Mouse (Mus musculus): Measurements from ENCODE around the gene Cbr1. TPM values are rescaled to one million over a fixed set of nuclear protein-coding genes. Genes with fewer than 3 reads are reported as not detected.

Gene Cbr1
- total and polyA plus RNA-seq, 3 experiments = 1.1 to 8.9 (median 1.7) TPM

DNA sequence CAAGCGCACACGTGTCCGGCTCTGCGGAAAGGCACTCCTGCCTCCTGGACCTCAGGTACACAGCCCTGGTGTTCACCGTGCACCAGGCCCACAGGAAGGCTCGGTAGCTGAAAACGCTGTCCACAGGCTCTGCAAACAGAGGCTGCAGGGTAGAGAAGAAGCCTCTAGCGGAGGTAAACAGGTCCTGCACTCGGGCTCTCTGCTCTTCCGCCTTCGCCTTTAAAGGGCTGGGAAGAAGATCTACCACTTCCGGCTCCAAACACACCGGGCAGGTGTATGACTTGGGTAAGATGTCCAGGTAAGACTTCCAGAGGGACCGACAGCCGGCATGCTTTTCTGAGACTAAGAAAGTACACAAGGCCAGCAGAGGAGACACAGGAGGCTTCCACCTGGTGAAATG lies 14.7 kb upstream of the Cbr1 start:
- no peak overlapping the region for H3K4me2 ChIP-seq (ENCODE audit: insufficient read depth, low read depth, poor library complexity, severe bottlenecking)
- no peaks in the 10 kb centered on the region for H3K9me3 ChIP-seq (replicated peaks; ENCODE audit: low read length)
- TF ChIP-seq MYC (IDR thresholded peaks at IDR 0.05; ENCODE audit: low read depth, low read length) = no peak
- TF ChIP-seq ETS1 (conservative IDR thresholded peaks at IDR 0.05; ENCODE audit: low read depth, low read length) = no peak
- no peak for TF ChIP-seq NRF1 (IDR thresholded peaks at IDR 0.05; ENCODE audit: low read depth, low read length)
- TF ChIP-seq KAT2A (IDR thresholded peaks at IDR 0.05; ENCODE audit: insufficient replicate concordance, low read length) = no peak
- no peaks in the 10 kb centered on the region for H3K27me3 ChIP-seq (replicated peaks)
- dilution Hi-C loops (cut with MboI; ENCODE audit: extremely low pct_ligation_motif_present, extremely low pct_unique_long_range_greater_than_20kb, low sequenced_read_pairs) = no loop called here
- peaks cover 0 to 20% of the 10 kb centered on the region in 2 experiments; a peak in 2 of 4 replicates for H3K4me1 ChIP-seq (ENCODE audit: control insufficient read depth in 1 of 2, insufficient read depth in 2 of 2)
- H3K79me2 ChIP-seq (replicated peaks; ENCODE audit: control insufficient read depth, extremely low read depth, insufficient read depth, poor library complexity, severe bottlenecking) = no peaks in the 10 kb centered on the region
- no peak for DNase-seq (ENCODE audit: extremely low read depth)
- H3K9ac ChIP-seq (ENCODE audit: insufficient read depth, low read depth) = no peak overlapping the region
- in situ Hi-C loops (cut with MboI; ENCODE audit: low pct_ligation_motif_present, low pct_unique_long_range_greater_than_20kb, low sequenced_read_pairs) = no loop called here
- no peak overlapping the region for H3K27ac ChIP-seq (ENCODE audit: insufficient read depth, low read depth)
- peaks cover 30 to 79% of the 10 kb centered on the region in 2 experiments for H3K36me3 ChIP-seq (replicated peaks in 1 of 2; ENCODE audit: control insufficient read depth in 1 of 2, insufficient read depth in 1 of 2, low read length in 1 of 2)
- no peak overlapping the region for H3K4me3 ChIP-seq (replicated peaks in 1 of 3; ENCODE audit: low read depth in 2 of 3, low read length in 2 of 3, poor library complexity in 1 of 3)

DNA sequence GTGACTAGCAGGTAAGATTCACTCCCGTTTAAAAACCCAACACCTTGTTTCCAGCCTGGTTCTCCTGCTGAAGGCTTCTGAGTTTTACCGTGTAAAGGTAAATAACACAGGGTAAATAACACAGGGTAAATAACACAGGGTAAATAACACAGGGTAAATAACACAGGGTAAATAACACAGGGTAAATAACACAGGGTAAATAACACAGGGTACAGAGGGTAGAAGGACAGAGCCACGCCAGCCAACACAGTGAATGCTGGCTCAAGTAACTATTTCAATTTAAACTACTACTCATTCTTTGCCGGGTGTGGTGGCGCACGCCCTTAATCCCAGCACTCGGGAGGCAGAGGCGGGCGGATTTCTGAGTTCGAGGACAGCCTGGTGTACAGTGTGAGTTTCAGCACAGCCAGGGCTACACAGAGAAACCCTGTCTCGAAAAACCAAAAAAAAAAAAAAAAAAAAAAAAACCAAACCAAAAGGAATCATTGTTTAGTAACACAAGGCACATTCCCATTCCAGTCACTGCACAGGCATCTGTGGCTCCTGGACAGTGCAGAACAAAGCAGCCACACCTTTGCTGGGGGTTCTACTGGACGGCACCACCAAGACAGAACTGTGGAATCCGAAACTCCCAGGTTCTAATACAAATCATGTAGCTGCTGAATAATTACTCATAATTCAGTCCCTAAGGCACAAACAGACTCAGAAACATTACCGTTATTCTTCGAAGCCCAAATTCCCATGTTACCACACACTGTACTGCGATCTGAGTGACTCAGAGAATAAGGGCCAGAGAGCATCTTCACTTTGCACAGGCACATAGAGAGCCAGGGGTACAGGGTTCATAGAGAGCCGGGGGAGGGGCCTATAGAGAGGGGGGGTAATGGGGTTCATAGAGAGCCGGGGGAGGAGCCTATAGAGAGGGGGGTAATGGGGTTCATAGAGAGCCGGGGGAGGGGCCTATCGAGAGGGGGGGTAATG lies 13.9 kb upstream of the Cbr1 start:
- TF ChIP-seq TCF12 (IDR thresholded peaks at IDR 0.05; ENCODE audit: low read depth, low read length) (no peak), ZNF384 (IDR thresholded peaks at IDR 0.05; ENCODE audit: low read depth, low read length) (no peak), NELFE (IDR thresholded peaks at IDR 0.05; ENCODE audit: low read depth, low read length) (no peak), MAFK (IDR thresholded peaks at IDR 0.05; ENCODE audit: insufficient replicate concordance, low read length) (no peak), ZMIZ1 (IDR thresholded peaks at IDR 0.05; ENCODE audit: low read depth, low read length) (no peak), TBP (conservative IDR thresholded peaks at IDR 0.05; ENCODE audit: low read depth, low read length) (no peak), POLR2AphosphoS2 (IDR thresholded peaks at IDR 0.05; ENCODE audit: low read depth, low read length) (no peak), MXI1 (IDR thresholded peaks at IDR 0.05; ENCODE audit: low read depth, low read length) (no peak)
- Histone ChIP-seq H3K27ac (ENCODE audit: insufficient read depth, low read depth) (no peak overlapping the region), H3K36me3 (replicated peaks in 1 of 2; ENCODE audit: control insufficient read depth in 1 of 2, insufficient read depth in 1 of 2, low read length in 1 of 2) (peaks cover 35 to 81% of the 10 kb centered on the region in 2 experiments), H3K27me3 (replicated peaks) (no peaks in the 10 kb centered on the region), H3K9ac (ENCODE audit: insufficient read depth, low read depth) (no peak overlapping the region), H3K79me2 (replicated peaks; ENCODE audit: control insufficient read depth, extremely low read depth, insufficient read depth, poor library complexity, severe bottlenecking) (no peaks in the 10 kb centered on the region), H3K9me3 (replicated peaks; ENCODE audit: low read length) (no peaks in the 10 kb centered on the region), H3K4me3 (replicated peaks in 1 of 3; ENCODE audit: low read depth in 2 of 3, low read length in 2 of 3, poor library complexity in 1 of 3) (no peak overlapping the region), H3K4me1 (ENCODE audit: control insufficient read depth in 1 of 2, insufficient read depth in 2 of 2) (peaks cover 0 to 12% of the 10 kb centered on the region in 2 experiments; a peak in 2 of 4 replicates), H3K4me2 (ENCODE audit: insufficient read depth, low read depth, poor library complexity, severe bottlenecking) (no peak overlapping the region)
- in situ Hi-C loops (cut with MboI; ENCODE audit: low pct_ligation_motif_present, low pct_unique_long_range_greater_than_20kb, low sequenced_read_pairs) (no loop called here), dilution Hi-C loops (cut with MboI; ENCODE audit: extremely low pct_ligation_motif_present, extremely low pct_unique_long_range_greater_than_20kb, low sequenced_read_pairs) (no loop called here)
- no peak for DNase-seq (ENCODE audit: extremely low read depth)
